Mouse (Mus musculus): ENCODE results near the gene Zfc3h1.
A peak's percentile ranks its signal among the peaks of the same experiment; 100 is the strongest.

The Zfc3h1 gene

GRCm38 (mm10) chr10:115385018-115386002 is 551 bp downstream of the Zfc3h1 start:
- DNase-seq = peak; percentile 78

DNA sequence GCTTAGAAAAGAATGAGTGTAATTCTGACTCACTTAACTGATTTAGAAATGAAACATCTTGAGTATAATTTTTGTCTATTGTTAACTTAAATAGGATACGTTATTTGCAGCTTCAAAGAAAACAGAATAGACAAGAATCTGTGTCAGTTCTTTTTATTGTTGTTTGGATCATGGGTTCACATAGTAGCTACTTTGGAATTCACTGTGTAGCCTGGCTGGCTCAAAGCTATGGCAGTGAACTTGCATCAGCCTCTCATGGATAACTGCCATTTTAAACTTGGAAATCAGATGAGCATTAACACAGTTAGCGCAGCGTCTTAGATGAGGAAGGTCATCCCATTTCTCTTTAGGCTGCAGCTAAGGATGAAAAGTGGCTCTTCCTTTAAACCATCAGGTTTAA is 3.1 kb downstream of the Zfc3h1 start:
- DNase-seq = no peak

GRCm38 (mm10) chr10:115391076-115391475 is 6.3 kb downstream of the Zfc3h1 start:
- DNase-seq = no peak

DNA sequence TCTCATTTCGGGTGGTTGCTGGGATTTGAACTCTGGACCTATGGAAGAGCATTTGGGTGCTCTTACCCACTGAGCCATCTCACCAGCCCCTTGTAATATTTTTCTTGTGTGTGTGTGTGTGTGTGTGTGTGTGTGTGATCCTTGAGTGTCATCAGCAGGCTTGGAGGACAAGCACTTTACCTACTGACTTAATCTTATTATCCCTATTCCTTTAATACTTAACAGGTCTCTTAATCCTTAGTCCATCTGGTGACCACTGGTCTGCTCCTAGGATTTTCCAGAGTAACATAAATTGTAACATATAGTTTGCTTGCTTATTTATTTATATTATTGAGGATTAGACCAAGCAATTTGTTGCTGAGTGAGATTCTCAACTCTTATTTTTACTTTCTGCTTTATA is 7.1 kb downstream of the Zfc3h1 start:
- DNase-seq = no peak

DNA sequence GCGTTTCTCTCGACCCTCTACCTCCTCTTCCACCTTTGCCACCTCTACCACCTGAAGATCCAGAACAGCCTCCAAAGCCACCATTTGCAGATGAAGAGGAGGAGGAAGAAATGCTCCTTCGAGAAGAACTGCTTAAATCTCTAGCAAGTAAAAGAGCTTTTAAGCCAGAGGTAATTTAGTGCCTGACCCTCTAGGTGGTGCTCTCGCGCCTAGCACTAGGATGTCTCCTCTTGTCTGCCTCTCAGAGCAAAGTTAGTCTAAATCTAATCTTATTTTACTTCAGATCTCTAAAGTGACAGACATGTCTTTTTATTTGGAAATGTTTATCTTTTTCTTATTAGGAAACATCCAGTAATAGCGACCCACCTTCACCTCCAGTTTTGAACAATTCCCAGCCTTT is 21.6 kb downstream of the Zfc3h1 start:
- peak; percentile 82 for DNase-seq

GRCm38 (mm10) chr10:115413496-115413895 is 28.7 kb downstream of the Zfc3h1 start:
- no peak for DNase-seq

DNA sequence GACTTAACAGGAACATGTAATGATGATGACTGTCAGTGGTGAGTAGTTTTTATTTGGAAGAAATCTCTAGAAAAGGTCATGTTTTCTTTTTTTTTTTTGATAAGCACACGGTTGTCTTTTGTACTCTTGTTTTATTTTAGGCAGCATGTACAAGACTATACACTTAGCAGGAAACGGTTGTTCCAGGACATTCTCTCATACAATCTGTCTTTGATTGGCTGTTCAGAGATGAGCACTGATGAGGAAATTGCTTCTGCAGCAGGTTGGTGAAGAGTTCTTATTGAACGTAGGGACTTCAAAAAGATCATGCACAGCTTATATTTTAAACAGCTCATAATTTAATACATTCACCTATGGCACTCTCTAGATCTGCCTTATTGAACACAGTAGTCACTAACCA is 29.3 kb downstream of the Zfc3h1 start:
- DNase-seq = no peak

- no peak for DNase-seq
These were observed 37.2 kb downstream of the Zfc3h1 start for GRCm38 (mm10) chr10:115421976-115422375.

DNA sequence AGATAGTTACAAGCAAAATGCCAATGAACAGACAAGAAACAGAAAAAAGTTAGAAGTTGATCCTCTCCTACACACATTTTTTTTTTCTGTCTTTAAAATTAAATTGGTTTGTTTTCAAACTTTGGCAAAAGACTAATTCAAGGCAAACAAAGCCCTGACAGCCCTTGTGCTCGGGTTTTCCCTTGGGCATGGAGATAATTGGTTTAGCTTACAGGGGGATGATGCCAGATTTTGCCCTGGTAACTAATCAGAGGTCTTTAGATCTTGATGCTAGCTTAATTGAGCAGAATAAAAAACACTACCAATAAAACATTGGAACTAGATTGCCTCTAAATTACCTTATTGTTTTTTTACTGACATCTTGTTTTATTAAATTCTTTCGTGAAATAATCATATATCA is 40.6 kb downstream of the Zfc3h1 start:
- DNase-seq = no peak

DNA sequence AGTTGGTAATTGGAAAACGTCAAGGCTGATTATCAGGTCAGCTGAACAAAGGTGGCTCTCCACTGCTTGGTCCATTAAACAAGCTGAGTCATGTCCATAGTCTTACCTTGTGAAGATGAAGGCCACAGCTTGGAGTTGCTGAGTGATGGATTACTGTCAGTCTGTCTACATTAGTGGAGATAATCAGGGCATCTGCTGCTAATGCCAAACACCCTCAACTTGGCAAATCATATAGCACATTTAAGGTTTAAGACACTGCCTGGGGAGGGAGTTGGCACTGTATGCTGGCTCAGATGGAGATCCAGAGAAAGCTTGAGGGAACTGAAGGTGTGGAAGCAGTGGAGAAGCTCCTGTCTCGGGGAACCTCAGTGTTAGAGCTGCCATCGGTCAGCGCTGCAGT is 52.5 kb downstream of the Zfc3h1 start:
- no peak for DNase-seq

- no peak for DNase-seq
These were observed 63.9 kb downstream of the Zfc3h1 start for GRCm38 (mm10) chr10:115448614-115449013.

- DNase-seq = no peak
These were observed 72.7 kb downstream of the Zfc3h1 start for GRCm38 (mm10) chr10:115457368-115458021.

DNA sequence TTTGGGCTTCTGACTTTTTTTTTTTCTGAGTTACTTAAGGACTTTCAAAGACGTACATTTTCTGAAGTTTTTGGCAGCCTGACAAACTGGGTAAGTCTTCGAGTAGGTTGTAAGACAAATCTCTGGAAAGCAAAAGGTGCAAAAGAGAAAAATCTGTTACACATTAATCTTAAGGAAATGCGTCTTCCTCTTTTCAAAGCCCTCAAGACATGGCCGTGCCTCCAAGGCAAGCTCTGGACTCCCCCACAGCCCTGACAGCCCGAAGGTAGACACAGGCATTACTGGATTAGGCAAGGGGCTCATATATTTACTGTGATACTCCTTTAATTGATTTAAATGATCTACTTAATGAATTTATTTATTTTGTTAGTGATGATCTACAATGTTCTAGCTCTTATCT is 77.9 kb downstream of the Zfc3h1 start:
- DNase-seq = no peak

DNA sequence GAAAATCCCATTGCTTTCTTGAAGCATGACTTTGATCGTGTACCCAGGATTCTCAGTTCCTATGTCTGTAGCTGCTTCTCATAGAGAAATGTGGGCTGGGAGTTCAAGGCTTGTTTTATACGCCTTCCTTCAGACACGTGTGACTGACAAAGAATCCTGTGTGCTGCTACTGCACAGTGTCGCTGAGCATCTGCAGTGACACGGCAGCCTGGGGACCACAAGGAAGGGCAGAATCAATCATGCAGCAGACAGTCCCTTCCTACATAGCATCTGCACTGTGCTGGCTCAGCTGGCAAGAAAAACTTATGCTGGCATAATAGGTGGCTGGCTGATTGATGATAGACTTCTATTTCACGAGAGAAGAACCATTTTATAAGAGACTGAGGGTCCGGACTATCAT is 80.3 kb downstream of the Zfc3h1 start:
- no peak for DNase-seq

- no peak for DNase-seq
These were observed 81.0 kb downstream of the Zfc3h1 start for GRCm38 (mm10) chr10:115465778-115466177.

- no peak for DNase-seq
These were observed 83.2 kb downstream of the Zfc3h1 start for GRCm38 (mm10) chr10:115467985-115468384.

DNA sequence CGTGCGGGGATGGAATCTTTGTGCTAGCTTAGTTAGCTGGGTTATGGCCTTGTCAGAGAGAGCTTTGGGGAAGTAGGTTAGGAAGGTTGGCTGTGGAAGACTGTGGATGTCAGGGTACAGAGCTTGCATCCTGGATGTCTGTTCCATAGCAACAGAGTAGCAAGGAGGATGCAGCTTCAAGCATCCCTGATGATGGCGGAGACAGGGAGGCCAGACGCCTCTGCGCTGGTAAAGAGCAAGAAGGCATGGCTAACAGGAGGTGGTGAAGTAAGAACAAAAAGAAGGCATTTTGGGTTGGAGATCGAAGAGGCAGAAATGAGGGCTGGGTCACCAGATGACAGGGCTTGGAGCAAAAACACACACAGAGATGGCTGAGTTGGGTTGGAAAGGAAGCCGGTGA is 83.9 kb downstream of the Zfc3h1 start:
- no peak for DNase-seq

DNA sequence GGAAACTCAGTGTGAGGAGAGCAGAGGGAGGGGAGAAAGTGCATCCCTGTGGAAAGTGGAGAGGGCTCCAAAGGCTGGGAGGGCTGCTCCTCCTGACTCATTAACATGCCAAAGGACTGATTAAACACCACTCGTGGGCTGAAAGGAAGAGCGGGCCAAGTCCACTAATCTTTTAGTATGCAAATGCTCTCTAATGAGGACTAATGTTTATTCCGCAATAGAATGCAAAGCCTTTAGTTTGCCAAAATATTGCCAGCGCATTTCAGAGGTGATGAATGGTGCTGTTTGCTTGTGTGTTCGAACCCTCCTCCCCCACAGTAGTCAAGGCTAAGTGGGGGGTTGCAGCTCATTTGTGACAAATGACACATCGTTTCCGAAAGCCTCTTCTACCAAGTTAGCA is 84.3 kb downstream of the Zfc3h1 start:
- DNase-seq = no peak

DNA sequence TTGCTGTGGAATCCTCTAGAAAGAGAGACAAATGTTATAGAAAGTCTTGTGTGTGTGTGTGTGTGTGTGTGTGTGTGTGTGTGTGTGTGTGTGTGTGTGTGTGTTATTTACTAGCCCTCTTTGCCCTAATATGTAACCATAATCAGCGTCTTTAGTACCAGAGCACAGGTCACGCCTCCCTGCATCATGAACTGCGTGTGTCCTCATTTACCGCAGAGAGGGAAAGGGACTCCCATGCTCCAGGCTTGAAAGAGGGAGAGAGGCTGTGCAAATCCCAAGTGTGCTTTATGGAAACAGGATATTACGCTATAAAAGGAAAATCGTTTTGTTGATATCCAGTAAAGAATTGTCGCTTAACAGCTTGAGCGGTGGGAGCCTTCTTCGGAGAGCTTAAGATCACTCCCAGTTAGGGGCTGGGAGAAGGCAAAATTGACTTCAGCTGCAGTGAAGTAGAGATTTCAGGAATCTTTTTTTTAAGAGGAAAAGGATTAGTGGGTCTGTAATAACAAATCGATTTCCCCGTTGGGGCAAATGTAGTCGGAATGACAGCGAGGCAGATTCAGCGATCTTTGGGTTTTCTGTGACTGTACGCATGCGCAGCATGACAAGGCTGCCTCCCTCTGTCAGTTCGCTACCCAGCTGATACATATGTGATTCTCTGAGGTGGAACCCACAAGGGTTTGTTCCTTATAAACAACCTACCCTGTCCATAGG is 86.0 kb downstream of the Zfc3h1 start:
- no peak for DNase-seq

DNA sequence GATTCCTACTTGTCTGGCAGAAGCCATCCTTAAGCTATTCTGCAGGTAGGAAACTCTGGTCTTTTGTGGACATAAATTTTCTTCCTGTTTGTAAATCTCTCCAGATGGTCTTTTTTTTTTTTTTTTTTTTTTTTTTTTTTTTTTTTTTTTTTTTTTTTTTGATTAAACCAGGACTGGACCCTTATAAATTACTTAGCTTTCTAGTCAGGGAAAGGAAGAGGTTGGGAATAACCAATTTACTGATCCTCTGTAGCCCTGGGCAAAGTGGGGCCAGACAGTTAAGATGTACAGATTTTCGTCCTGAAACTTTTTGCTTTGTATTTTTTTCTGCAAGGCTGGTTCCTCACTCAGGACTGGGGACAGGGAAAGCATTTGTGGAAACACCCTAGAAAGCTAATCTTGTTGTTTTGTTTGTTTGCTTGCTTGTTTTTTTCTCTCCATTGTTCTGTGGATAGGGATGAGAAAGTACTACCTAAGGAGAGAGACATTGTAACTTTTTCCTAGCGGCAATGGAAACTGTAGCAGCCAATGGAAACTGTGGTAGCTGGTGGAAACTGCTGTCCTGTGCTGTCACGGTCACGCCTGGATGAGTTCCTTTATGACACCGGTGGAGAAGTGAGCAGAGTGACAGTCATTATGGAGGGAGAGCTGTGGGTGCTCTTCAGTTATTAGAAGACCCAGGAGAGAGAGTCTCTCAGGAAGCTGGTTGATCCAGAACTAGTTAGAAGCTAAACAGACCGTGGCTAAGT is 88.6 kb downstream of the Zfc3h1 start:
- DNase-seq = no peak

GRCm38 (mm10) chr10:115475000-115475550 is 90.3 kb downstream of the Zfc3h1 start:
- no peak for DNase-seq

GRCm38 (mm10) chr10:115476506-115476905 is 91.7 kb downstream of the Zfc3h1 start:
- DNase-seq = no peak

Data from thymus, postnatal 4 days (tissue).